Mouse (Mus musculus) heart, postnatal 25 days (tissue): ENCODE results near the gene Wbp1. TPM values are rescaled to one million over a fixed set of nuclear protein-coding genes. Genes with fewer than 3 reads are reported as not detected.
A peak's percentile ranks its signal among the peaks of the same experiment; 100 is the strongest.

Experiments
- DNase-seq: peaks from one replicate; pipeline ENCODE4 v3.0.0; 2022; ENCODE audit warnings: low spot score
- intact Hi-C: fragments of 180-260 bp; cut with DNase I; formaldehyde crosslinking; loops from one replicate; pipeline ENCODE4 v1.15.1; 2025
- total RNA-seq, 2 experiments: library from RNA; stranded (reverse); gene quantifications; 2 replicates each; pipeline ENCODE4 v1.2.3; 2021

The Wbp1 gene
- total RNA-seq, 2 experiments from 2014 or later = 72.5 to 74.0 TPM

DNA sequence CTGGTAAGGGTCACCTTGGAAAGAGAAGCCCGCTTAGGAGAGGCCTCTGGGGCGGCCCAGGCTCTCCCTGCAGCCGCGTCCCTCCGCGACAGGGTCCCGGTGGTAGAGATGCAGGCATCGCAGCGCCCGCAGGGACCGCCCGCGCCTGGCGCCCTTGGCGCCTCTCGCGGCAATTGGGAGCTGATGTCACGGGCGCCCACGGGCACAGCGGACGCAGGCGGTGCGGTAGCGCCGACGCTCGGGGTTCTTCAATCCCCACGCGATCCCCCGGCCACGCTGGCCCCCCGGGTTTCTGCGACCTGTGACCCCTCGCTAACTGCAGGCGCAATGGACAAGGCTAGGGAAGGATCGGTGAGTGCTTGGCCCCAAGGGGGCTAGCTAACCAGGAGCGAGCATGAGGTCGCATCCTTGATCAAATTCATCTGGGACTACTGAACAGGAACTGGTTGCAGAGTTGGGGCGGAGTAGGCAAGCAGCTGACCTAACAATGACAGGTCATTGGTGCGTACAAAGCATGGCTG lies 20.9 kb upstream of the Wbp1 start:
- no peak for DNase-seq

GRCm38 (mm10) chr6:83141636-83142035 lies 20.3 kb upstream of the Wbp1 start:
- intact Hi-C loops = no loop called here

More for the DNA sequence above, 20.9 kb upstream of the Wbp1 start:
- intact Hi-C loops = no loop called here

DNA sequence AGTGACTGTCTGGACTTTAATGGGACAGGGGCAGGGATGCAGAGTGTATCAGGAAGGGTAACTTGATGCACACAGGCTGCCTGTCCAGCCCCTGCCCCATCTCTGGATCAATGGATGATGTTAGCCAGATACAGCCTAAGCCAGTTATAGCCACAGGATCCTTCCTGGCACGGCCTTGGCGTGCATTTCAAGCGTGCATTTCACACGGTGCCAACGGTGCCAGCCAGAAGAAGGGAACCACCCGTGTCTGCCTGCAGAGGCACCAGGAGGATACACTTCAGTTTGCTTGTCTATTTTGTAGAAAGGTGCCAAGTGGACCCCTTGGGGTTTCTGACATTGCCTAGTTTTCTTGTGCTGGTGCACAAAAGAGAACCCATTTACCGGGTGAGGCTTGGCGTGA lies 18.7 kb upstream of the Wbp1 start:
- DNase-seq = no peak
- intact Hi-C loops = no loop called here

More at GRCm38 (mm10) chr6:83141636-83142035, 20.3 kb upstream of the Wbp1 start:
- DNase-seq = no peak

DNA sequence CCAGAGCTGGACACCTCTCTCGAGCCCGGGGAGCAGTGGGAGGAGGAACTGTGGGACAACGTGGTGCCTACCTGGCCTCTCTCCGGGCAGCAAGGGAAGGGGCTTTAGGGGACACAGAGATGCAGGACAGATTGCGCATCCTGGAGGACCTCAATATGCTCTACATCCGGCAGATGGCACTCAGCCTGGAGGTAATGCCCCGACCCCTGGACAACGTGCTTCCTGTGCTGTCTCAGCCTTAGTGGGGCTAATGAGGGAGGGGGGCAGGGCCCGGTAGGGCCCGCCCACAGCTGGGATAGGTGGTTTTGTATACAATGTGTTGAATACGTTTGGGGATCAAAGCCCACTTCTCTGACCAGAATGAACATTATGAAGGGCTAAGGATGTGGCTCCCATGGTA lies 16.7 kb upstream of the Wbp1 start:
- DNase-seq = no peak
- intact Hi-C loops = no loop called here

GRCm38 (mm10) chr6:83137576-83137950 lies 16.2 kb upstream of the Wbp1 start:
- peak; percentile 88 for DNase-seq
- intact Hi-C loops = no loop called here

DNA sequence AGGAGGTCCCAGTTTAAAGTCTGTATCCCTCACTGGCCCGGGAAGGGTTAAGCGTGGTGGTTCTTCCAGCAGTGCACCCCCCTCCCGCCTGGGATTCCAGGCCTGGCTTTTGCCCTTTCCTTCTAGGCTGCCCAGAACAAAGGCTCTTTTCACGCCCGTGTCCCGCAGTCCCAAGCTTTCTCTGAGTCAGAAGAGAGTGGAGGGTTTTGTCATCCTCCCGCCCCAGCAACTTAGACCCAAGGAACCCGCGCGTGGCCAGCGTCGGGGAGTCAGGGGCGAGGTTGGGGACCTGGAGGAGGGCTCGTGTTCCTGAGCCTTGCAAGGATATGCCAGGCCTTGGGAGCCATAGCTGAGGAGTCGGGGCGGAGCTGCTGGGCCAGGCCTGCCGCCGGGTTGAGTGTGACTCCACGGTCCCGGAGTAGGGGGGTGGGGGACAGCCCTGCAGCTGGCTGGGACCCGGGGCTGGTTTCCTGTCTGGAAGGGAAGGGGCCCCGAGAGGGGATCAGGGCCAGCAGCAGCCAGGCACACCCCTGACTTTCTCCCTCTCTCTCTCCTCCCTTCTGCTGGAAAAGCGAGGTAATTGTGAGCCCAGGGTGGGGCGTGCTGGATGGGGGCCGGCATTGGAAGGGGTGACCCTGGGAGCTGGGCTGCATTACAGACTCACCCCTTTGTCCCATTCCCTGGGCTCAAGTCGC lies 15.7 kb upstream of the Wbp1 start:
- peak; percentile 75 for DNase-seq
- intact Hi-C loops = no loop called here

DNA sequence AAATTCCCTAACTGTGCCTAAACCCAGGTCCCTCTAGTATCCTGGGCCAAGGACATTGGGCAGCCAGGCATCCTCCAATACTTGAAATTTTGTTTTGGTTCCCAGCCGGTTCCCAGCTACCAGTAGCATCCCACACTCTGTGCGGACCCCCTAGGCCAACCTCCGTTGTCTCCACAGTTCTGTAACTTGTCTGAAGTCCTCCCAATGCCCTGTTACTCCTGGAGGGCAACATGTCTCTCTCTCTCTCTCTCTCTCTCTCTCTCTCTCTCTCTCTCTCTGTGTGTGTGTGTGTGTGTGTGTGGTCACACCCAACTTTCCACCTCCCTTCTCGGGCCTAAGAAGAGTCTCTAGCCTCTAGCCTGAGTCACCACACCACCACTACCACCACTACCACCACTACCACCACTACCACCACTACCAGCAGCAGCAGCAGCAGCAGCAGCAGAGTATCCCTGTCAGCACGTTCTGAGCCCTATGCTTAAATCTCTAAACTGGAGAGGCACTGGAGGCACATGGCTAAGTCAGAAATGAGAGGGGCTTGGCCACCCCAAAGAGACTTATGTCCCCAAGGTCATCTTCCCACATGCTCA lies 15.0 kb upstream of the Wbp1 start:
- DNase-seq = no peak
- intact Hi-C loops = no loop called here

DNA sequence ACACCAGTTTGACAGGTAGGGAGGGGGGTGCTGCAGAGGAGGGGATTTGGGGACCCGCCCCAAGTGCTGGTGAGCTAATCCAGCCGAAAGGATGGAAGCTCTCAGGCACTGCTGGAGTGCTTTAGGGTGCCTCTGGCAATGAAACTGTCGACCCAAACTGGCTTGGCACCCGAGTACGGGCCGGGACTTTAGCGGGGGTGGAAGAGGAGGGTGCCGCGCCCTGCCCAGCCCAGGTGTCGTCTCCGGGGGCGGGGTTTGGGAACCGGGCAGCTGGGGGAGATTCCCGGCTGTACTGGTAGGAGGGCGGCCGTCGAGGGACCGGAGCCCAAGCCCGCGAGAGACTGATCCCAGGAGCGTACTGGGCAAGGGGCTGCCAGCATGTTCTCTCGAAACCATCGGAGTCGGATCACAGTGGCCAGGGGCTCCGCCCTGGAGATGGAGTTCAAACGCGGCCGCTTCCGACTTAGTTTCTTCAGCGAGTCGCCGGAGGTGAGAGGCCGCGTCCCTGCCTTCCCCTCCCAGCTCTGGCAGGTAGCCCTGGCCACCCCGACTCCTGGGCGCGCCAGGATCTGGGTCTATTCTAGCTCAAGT lies 14.3 kb upstream of the Wbp1 start:
- intact Hi-C loops = no loop called here
- no peak for DNase-seq

DNA sequence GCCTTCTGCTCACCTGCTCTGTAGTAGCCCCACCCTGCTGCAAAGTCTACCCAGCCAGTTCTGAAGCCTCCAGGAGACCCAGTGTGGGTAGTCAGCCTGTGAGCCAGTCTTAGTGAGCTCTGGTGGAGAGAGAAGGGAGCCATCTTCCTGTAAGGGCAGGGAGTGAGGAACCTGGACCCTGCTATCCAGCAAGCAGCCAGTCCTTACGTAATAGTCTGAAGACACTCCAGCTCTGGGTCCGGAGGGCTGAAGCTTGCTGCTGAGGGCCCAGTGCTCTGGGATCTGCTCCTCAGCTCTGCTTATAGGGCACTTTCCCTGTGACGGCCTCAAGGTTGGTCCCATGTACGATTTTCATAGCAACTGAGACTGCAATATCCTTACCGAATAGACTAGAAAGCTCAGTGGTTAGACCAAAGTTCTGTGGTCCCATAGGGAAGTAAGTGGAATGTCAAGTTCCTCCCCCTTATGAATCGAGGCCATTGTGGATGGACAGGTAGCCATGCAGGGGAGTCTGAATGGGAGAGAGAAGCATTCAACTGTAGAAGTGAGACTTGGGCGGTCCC lies 13.7 kb upstream of the Wbp1 start, which contains the start of gene Rtkn:
Gene Rtkn (plus strand): TSS at position 513 of the 563 bp plus-strand sequence.
- no peak for DNase-seq
- intact Hi-C loops = no loop called here

- intact Hi-C loops = no loop called here
- no peak for DNase-seq
Observed at GRCm38 (mm10) chr6:83134226-83134625, 12.9 kb upstream of the Wbp1 start.

GRCm38 (mm10) chr6:83132176-83132919 lies 11.0 kb upstream of the Wbp1 start:
- intact Hi-C loops = no loop called here
- DNase-seq = no peak

DNA sequence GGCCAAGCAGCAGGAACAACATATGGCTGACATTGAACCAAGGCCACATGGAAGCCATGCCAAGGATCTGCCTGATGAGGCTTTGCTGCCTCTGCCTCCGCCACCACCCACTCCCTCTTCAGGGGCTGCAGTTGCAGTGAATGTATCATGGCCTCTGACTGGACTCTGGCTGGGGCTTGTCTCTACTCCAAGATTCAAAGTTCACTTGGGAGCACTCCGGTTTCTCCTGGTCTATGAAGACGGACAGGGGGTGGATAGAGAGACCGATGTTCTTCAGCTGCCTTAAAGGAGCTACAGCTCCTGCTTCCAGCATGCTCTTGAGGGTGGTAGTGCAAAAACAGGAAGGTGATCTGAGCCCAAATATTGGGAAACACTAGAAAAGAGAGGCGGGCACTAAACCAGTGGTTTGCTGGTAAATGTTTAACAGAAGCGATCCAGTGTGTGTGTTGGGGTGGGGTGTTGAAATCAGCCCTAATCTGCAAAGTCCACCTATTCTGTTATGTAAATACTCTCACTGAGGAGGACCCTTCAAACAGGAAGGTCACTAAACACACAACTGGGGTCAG lies 10.2 kb upstream of the Wbp1 start:
- DNase-seq = no peak
- intact Hi-C loops = no loop called here

DNA sequence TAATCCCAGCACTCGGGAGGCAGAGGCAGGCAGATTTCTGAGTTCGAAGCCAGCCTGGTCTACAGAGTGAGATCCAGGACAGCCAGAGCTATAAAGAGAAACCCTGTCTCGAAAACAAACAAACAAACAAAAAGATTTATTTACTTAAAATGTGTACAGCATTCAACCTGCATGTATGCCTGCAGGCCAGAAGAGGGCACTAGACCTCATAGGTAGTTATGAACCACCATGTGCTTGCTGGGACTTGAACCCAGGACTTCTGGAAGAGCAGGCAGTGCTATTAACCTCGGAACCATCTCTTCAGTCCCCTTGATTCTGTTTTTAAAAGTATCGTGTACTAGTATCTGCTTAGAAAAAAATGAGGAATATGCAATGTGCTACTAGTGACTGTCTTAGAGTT lies 6.1 kb upstream of the Wbp1 start:
- DNase-seq = no peak
- intact Hi-C loops = no loop called here

DNA sequence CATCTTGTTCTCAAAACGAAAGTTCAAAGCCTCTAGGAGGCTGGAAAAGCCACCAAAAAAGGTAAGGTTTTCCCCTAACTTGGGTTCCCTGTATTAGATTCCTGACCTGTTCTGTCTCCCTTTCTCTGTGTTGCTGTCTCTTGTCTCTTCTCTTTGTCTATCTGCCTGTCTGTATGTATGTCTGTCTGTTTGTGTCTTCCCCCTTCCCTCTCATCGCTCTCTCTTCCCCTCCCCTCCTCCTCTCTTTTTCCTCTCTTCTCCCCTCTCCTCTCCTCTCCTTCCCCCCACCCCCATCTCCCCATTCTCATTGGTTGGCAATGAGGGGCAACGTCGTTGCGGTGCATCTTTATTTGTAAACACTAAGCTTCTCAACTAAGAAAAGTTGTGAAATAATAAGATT lies 4.0 kb upstream of the Wbp1 start, which contains the start of gene Ino80b:
Gene Ino80b (minus strand): TSS at position 101 of the 400 bp plus-strand sequence.
- intact Hi-C loops = no loop called here

DNA sequence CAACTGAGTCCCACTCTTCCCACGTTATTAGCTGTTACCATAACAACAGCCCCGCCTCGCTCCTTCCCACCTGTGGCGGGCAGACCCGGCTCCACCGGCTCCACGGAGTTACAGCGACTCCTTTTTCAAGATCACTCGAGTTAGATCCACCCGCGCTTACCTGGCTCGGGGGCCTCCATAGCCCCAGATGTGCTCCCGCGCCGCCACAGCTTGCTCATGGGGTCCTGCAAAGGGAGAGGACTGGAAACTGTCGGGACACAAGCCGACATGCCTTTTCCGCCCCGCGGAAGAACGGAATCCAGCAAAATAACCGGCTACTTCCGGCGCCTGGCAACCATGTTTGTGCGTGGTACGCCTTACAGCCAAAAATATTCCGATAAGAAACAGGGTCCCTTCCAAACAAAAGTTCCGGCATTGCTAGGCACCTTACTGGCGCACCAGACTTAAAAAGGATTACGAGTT lies 3.5 kb upstream of the Wbp1 start:
- peak; percentile 85 for DNase-seq
- intact Hi-C loops = no loop called here

More for the DNA sequence above, 4.0 kb upstream of the Wbp1 start, which contains the start of gene Ino80b:
- no peak for DNase-seq

DNA sequence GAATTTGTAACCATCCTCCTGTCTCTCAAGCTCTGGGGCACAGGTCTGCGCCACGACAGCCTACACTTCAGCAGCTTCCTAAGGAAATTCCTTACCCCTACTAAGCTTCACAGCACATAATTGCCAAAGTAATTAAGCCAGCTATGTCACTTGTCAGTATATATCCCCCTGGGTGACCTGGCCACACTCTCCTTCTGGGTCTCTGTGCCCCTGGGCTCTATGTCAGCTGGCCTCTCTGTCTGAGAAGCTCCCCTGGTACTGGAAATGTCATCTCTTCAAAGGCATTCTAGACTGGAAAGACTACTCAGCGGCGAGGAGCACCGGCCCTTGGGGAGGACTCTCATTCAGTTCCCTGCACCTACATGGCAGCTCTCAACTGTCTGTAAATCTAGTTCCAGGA lies 1.6 kb upstream of the Wbp1 start:
- no peak for DNase-seq
- intact Hi-C loops = no loop called here

DNA sequence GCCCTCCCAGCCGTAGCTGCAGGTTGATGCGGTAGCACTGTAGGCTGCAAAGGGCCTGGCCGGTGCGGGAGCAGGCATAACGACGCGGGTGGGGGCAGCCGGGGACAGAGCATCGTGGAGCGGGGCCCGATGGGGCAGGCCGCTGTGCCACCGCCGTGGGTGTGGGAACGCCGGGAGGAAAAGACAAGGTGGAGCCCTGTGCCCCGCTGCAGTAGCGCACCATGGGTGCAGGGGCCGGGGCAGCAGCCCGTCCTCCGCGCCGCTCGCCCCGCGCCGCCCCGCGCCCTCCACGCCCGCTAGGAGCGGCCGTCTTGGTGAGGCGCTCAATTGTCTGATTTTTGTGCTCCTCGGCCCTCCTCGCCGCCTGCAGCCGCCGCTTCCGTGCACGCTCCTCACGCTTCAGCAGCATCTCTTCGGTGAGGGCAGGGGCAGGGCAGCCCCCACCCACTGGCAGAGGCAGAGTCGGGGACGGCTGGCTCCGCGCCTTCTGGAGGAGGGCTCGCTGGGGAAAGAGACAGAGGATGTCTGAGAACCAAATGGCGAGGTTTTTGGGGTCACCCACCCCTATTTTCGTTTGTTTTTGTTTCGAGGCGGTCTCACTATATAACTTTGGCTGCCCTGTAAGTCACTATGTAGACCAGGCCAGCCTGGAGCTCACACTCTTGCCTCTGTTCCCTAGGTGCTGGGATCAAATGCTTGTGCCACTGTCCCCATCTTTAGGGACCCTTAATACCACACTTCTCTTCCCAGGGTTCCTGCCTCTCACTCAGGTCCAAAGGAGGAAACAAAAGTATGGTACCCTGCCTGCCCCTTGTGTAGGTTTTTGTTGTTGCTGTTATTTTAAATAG lies 728 bp upstream of the Wbp1 start:
- DNase-seq = no peak
- intact Hi-C loops = no loop called here

DNA sequence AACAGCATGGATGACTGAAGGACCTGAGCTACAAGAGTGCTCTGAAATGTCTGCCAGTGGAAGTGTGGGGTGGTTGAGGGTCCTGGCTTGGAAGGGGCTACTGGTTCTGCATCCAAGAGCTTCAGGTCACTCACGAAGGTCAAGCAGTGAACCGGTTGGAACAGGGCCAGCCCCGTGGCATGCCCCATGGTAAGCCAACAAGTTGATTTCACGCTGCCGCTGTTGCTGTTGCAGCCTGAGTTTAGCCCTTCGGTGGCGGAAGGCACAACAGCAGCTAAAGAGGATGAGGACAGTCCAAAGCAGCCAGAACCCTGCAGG lies 1.7 kb downstream of the Wbp1 start:
- no peak for DNase-seq
- intact Hi-C loops = no loop called here
